Mouse (Mus musculus): ENCODE results near the gene Wbp2nl. TPM values are rescaled to one million over a fixed set of nuclear protein-coding genes. Genes with fewer than 3 reads are reported as not detected.
"Not testable (repeated sequence)": the region's sequence is repeated elsewhere in the genome, so short reads cannot be mapped to it uniquely, and the experiment has no call there.

The Wbp2nl gene
- total RNA-seq, 4 experiments from 2014 or later = not detected

DNA sequence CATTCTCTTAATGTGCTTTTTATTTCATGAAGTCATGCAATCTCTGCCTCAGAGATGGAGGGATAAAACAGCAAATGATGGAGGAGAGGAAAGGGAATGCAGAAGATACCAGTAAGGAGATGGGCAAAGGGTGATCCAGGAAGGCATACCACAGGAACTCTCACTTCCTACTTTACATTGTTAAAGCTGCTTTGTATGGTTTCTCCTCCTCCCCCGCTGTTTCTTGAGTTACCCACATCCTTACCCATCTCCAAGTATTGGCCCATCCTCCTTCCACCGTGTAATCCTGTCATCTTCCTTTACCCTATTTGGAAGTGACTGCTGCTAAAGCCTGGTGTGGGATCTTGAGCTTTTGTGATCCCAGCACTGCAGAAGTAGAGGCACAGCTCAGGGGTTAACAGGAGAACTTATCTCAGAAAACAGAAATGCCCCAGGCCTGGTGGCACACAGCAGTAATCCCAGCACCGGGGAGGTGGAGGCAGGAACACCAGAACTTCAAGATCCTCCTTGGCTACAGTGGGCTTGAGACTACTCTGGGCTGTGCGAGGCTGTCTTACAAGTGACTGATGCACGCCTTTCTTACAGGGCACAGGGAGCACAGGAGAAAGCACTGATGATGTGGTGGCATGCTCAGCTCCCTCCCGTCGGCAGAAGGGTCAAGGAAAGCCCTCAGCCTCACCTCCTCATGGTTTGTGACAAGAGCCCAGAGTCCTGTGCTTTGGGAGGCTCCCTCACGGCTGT is 49.7 kb downstream of the Wbp2nl start:
- no peak for DNase-seq (ENCODE audit: low spot score)

DNA sequence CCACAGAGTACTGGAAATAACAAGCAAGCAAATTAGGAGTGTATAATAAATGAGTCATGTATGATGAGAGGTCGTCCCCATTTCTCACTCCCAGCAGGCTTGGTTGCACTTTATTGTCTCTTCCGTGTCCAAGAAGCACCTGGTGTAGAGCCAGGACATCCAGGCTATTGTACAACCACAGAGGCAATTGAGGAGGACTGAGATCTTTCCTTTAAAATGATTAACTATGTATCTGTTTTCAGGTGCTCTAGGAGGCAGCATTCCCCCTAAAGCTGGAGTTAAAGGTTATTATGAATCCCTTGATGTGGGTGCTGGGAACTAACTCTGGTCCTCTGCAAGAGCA is 50.2 kb downstream of the Wbp2nl start:
- DNase-seq (ENCODE audit: low spot score) = no peak

DNA sequence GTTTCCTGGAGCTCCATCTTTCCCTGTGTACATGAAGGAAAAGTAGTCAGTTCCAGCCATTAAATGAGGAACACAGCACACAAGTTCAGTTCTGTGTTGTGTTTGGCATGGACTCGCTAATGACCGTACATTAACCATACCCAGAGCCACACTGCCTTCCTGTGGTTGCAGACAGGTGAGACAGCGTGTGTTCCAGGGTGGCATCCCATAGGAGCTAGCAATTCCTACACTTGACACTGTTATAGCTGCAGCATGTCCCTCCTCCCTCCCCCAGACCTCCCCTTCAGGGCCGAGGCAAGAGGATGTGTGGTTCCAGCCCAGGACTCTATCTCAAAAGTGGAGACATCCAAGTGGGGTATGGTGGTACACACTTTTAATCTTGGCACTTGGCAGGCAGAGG is 51.6 kb downstream of the Wbp2nl start:
- no peak for DNase-seq (ENCODE audit: low spot score)

DNA sequence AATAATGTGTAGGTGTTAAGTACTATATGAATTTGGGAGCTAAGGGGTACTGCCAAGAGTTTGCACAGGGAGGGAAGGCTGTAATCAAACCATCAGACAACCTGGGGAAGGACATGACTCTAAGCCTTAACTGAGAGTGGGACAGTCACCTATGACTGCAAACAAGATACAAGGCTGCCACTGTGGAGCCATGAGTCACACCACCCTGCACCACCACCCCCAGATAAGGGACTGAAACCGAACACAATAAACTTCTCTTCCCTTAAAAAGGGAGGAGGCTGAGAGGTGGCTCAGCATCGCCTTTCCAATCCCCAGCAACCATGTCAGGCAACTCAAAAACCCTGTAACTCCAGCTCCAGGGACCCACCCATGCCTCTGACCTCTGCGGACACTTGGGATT is 52.7 kb downstream of the Wbp2nl start:
- no peak for DNase-seq (ENCODE audit: low spot score)

DNA sequence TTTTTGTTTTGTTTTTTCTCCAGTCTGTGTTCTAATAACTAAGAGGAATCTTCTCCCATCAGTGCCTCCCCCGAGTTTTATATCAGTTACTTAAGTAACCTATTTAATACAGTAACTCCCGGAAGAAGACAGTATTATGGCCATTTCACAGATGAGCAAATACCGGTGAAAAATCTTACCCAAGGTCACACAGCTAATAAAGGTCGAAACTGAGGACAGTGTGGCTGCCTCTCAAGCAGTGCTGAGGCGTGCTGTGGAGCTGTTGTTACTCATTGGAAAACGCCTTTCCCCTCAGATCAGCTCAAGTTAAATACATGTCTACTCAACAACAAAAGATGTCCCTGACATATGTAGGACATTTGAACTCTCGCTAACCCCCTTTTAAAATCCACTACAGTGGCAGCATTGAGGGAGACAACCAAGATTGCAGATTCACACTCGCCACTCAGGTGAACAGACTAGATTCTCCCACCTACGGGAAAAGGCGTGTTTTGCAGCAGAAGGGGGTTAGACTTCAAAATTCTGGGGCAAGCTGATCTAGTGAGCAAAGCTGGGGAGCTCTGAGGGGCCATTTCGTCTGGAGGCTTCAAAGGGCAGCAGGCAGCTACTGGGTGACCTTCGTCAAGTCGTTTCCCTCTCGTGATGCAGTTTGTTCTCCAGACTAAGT is 54.5 kb downstream of the Wbp2nl start:
- DNase-seq (ENCODE audit: low spot score) = no peak

DNA sequence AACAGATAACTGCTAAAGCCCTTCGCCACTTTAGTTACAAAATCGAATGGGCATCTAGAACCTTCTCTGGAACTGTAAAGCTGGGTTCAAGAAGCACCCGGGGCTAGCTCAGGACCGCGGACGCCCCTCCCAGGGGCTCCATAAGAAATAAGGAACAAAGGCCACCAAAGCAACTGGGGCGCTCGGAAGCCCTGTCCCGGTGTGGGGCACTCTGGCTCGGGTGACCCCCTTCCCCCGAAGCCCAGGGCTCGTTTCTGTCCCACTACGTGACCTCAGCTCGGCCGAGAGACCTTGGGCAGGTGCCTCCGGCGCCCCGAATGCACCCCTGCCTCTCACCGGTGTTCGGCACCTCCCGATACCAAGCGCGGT is 55.0 kb downstream of the Wbp2nl start:
- DNase-seq (ENCODE audit: low spot score) = no peak

DNA sequence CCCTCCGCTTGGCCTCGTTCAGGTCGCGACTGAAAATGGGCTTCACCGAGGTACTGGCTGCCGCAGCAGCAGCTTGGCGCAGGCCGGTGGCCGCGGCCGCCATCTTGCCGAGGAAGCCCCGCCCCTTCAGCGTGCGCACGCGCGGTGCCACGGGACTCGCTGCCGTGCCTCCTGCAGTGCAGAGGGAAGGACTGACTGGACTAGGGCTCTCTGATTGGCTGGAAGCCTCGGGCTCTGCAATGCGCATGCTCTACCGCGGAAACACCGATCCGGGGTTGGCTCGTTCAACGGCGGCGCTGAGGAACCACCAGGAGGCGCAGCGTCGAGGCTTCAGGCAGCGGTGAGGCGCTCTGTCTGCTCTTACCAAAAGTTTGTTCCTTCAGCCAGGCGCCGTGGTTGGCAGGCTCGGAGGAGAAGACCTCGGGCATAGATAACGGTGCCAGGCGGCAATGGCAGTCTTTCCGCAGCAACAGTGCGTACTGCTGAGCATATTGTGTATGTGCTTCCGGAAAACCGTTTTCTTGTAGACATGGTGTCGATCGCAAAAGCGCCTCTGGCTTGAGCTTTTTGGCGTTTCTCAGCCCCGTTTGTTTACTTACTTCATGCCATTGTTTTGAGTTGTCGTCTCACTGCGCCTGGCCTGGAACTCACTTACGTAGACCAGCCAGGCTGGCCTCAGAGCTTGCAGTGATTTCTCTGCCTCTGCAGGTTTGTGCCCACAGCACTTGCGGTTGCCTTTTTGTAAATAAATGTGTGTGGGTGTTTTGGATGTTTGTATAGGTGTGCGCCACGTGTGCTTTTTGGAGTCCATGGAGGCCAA is 55.6 kb downstream of the Wbp2nl start, which contains the start of gene Ndufa6:
Gene Ndufa6, minus strand, starts transcription at position 197 of the 820 bp plus-strand sequence.
- DNase-seq (ENCODE audit: low spot score) = peak; percentile 97

DNA sequence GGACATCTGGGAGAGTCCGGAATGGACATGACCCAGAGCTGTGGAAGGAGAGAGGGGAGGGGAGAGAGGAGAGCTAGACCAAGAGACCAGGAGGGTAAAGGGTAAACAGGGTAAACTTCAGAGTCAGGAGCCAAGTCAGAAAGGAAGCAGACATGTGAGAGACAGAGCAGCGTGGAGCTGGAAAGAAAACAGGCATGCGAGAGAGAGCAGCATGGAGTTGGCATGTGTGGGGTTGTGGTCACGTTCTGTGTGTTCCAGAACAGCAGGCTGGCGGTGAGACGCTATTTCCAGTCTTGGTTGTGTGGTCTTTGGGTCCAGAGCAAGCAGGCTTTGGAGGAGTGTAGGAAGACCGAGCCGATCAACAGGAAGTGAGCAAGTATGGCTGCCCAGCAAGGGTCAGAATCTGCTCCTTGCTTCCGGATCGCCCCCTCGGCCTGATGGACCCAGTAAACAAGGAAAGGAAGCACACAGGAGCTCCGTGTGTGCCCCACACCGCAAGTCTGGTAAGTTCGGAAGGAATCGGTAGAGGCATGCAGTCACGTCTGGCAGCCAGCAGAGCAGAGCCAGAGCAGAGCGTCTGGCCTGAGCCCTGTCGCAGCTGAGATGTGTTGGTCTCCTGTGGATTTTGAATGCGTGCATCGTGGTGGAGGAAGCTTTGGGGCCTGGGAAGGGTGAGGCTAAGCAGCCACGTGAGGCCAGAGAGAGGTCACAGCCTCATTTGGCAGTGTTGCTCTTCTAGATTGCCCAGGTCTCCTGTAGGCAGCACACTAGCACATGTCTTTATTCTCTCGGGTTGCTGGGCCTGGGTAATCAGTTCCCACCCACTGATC is 59.9 kb downstream of the Wbp2nl start:
- peak; percentile 38 for DNase-seq (ENCODE audit: low spot score)

DNA sequence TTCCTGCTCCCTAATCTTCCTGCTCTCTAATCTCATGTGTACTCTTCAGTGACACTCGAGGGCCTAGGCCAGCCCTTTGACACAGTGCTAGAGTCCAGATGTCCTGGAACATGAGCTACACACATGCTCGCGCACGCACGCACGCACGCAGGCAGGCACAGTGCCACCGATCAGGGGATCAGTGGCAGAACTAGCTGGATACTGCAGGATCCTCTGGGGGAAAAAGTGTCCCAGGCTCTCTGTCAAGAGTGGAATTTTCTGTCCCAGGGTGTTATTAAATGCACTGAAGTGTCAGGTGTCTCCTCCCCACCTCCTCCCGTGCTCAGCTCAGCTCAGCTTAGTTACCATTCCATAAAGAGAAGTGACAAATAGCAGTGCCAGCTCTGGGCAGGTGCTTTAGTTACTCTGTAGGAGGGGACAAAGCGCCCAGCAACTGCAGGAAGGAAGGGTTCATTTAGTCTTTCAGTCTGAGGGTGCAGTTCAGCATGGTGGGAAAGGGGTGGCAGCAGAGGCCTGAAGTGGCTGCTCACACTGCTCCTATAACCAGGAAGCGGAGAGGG is 62.8 kb downstream of the Wbp2nl start:
- DNase-seq (ENCODE audit: low spot score) = no peak

DNA sequence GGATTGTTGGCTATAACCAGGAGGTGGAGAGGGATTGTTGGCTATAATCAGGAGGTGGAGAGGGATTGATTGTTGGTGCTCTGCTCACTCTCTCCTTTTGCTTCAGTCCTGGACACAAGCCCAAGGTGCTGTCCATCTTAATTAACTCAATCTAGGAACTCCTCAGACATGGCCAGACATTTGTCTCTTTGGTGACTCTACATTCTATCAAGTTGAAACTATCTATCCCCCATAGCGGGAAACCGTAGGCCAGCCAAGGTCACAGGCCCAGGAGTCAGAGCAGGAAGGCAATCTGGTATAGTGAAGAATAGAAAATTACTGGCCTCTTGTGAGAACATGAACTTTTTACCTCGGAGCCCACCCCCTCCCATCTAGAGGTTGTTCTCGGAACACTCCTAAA is 63.5 kb downstream of the Wbp2nl start:
- peak; percentile 34 for DNase-seq (ENCODE audit: low spot score)

DNA sequence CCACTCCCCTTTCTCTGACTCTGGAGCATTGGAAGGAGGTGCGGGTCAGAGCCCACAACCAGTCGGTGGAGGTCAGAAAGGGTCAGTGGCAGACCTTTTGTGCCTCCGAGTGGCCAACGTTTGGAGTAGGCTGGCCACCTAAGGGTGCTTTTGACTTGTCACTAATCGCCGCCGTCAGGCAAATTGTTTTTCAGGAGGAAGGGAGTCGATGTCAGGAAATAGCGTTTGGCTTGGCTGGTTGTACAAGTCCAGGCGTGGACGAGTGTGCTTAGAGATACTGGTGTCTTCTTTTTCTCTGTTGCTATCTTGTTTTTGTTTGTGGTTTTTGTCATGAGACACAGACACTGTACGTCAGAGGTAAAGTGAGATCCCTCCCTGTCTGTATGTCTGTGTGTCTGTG is 65.0 kb downstream of the Wbp2nl start:
- DNase-seq (ENCODE audit: low spot score) = not testable (repeated sequence)

Other genes with a start within 250 kb of the Wbp2nl start
- gene 4930407I10Rik, start 239.8 kb upstream of the Wbp2nl start, total RNA-seq (2022) = not detected
- not detected for gene Mei1, start 229.0 kb upstream of the Wbp2nl start, total RNA-seq (2022)
- 1 to 10 TPM; 3.5 to 4.5 (median 4.2) TPM for gene Ccdc134, start 171.0 kb upstream of the Wbp2nl start, total RNA-seq (2022)
- 10 to 100 TPM; 20.0 to 25.1 (median 21.6) TPM for gene Srebf2, start 151.8 kb upstream of the Wbp2nl start, total RNA-seq (2022)
- under 1 TPM in 1 of 4 experiments, not detected in 3; 0.26 TPM for gene Shisa8, start 86.1 kb upstream of the Wbp2nl start, total RNA-seq (2022)
- under 1 TPM in 1 of 4 experiments, not detected in 3; 0.26 TPM for gene Tnfrsf13c, start 74.6 kb upstream of the Wbp2nl start, total RNA-seq (2022)
- gene Cenpm, start 54.2 kb upstream of the Wbp2nl start, total RNA-seq (2022) = 1 to 10 TPM in 1 of 4 experiments, under 1 TPM in 3; 0.29 to 1.5 (median 0.44) TPM
- gene 1500009C09Rik, start 46.6 kb upstream of the Wbp2nl start, total RNA-seq (2022) = not detected
- gene Sept3, start 24.1 kb upstream of the Wbp2nl start, total RNA-seq (2022) = under 1 TPM; 0.16 to 0.90 (median 0.44) TPM
- 10 to 100 TPM; 27.1 to 32.1 (median 29.9) TPM for gene Naga, start 40.0 kb downstream of the Wbp2nl start, total RNA-seq (2022)
- under 1 TPM; 0.44 to 0.57 (median 0.48) TPM for gene Pheta2, start 40.0 kb downstream of the Wbp2nl start, total RNA-seq (2022)
- gene Smdt1, start 40.0 kb downstream of the Wbp2nl start, total RNA-seq (2022) = 100 to 1,000 TPM; 190 to 214 (median 204) TPM
- 100 to 1,000 TPM; 658 to 797 (median 740) TPM for gene Ndufa6, start 55.4 kb downstream of the Wbp2nl start, total RNA-seq (2022)
- gene Cyp2d22, start 81.3 kb downstream of the Wbp2nl start, total RNA-seq (2022) = 10 to 100 TPM; 19.3 to 30.9 (median 23.3) TPM
- under 1 TPM in 1 of 4 experiments, not detected in 3; 0.19 TPM for gene Cyp2d11, start 95.1 kb downstream of the Wbp2nl start, total RNA-seq (2022)
- gene Cyp2d10, start 108.2 kb downstream of the Wbp2nl start, total RNA-seq (2022) = under 1 TPM in 2 of 4 experiments, not detected in 2; 0.41 to 0.80 TPM
- under 1 TPM in 1 of 4 experiments, not detected in 3; 0.22 TPM for gene Cyp2d9, start 134.5 kb downstream of the Wbp2nl start, total RNA-seq (2022)

Data from heart, adult 8-10 months (tissue).